Mouse (Mus musculus) bone marrow macrophage, adult 2 months (primary cell): Measurements from ENCODE around the gene Slc50a1.

Experiments used
- CTCF ChIP-seq: IDR thresholded peaks from 2 replicates; pipeline ENCODE4 v1.5.1; 2012; ENCODE audit warnings: low read depth, mild to moderate bottlenecking, low read length, moderate library complexity
- POLR2A ChIP-seq: IDR thresholded peaks from 2 replicates; pipeline ENCODE4 v1.6.1; 2012; ENCODE audit warnings: mild to moderate bottlenecking, low read depth, low read length, borderline replicate concordance

DNA sequence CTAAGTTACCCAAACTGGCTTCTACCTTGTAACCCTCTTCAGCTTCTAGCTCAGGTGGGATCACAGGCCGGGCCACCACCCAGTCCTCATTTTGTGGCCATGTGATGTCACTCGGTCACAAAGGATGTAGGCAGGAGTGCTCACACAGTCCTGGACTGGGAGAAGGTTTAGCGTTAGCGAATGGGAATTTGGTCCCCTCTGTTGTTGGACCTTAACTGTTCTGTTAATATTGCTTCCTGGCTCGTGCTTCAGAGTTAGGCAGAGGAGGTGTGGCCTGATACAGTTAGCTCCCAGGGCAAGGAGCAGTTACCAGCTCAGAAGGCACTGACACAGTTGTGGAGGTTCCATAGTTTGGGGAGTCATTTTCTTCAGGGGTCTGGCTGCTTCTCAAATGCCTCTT, 23.8 kb upstream of the Slc50a1 start:
- TF ChIP-seq CTCF (no peak), POLR2A (no peak)
